Mouse (Mus musculus) stomach, embryonic 14.5 days (tissue): ENCODE data around the gene Igfbp2. TPM values are rescaled to one million over a fixed set of nuclear protein-coding genes. Genes with fewer than 3 reads are reported as not detected.

Source experiments
- ATAC-seq: fragments of 200-750 bp; cut with Nextera tagmentation; 2 replicates; pipeline ENCODE4 v1.8.0; 2017; ENCODE audit warnings: low read depth, moderate TSS enrichment; ENCODE audit not compliant: insufficient number of reproducible peaks, insufficient read depth, low FRiP score
- H3K27ac ChIP-seq: fragments of 300-500 bp; sonication (generic); 2 replicates; pipeline ENCODE4 v1.5.1; 2014; ENCODE audit warnings: mild to moderate bottlenecking, low read length, moderate library complexity, mixed read lengths
- H3K27me3 ChIP-seq: fragments of 300-500 bp; sonication (generic); 2 replicates; pipeline ENCODE4 v1.6.1; 2014; ENCODE audit warnings: low read length, control low read depth, mixed read lengths; ENCODE audit not compliant: control insufficient read depth, insufficient read depth
- H3K36me3 ChIP-seq: fragments of 300-500 bp; sonication (generic); 2 replicates; pipeline ENCODE4 v1.6.1; 2014; ENCODE audit warnings: mild to moderate bottlenecking, control low read depth, low read length, moderate library complexity, mixed read lengths; ENCODE audit not compliant: control insufficient read depth, insufficient read depth
- H3K4me1 ChIP-seq: fragments of 300-500 bp; sonication (generic); 2 replicates; pipeline ENCODE4 v1.6.1; 2014; ENCODE audit warnings: low read length, control low read depth, mixed read lengths; ENCODE audit not compliant: control insufficient read depth, insufficient read depth
- H3K4me2 ChIP-seq: fragments of 300-500 bp; sonication (generic); replicated peaks from 2 replicates; pipeline ENCODE4 v1.6.1; 2014; ENCODE audit warnings: low read depth, low read length, control low read depth
- H3K4me3 ChIP-seq: fragments of 300-500 bp; sonication (generic); 2 replicates; pipeline ENCODE4 v1.5.1; 2014; ENCODE audit warnings: low read depth, low read length, control low read depth
- H3K9ac ChIP-seq: fragments of 300-500 bp; sonication (generic); replicated peaks from 2 replicates; pipeline ENCODE4 v1.6.1; 2014; ENCODE audit warnings: low read depth, mild to moderate bottlenecking, control low read depth, low read length, moderate library complexity, mixed read lengths
- H3K9me3 ChIP-seq: fragments of 300-500 bp; sonication (generic); 2 replicates; pipeline ENCODE4 v1.6.1; 2016; ENCODE audit warnings: low read depth, low read length, control low read depth; ENCODE audit not compliant: control insufficient read depth
- WGBS: fragments of 180-500 bp; shearing (Covaris S2); extraction: QIAGEN DNeasy Blood & Tissue Kit; methylation state at CpG from one replicate; pipeline ENCODE4 v1.1.7; 2014; 5-methylcytosine and 5-hydroxymethylcytosine counted together
- polyA plus RNA-seq: library from polyadenylated mRNA; unstranded; fragments of >200 nt; fragmentation: Nextera tagmentation; extraction: Ambion mirVana; gene quantifications from 2 replicates; pipeline ENCODE4 v1.2.1, GENCODE M21; 2014

The Igfbp2 gene
- polyA plus RNA-seq, 1 experiment from 2014 or later, result 631 TPM

DNA sequence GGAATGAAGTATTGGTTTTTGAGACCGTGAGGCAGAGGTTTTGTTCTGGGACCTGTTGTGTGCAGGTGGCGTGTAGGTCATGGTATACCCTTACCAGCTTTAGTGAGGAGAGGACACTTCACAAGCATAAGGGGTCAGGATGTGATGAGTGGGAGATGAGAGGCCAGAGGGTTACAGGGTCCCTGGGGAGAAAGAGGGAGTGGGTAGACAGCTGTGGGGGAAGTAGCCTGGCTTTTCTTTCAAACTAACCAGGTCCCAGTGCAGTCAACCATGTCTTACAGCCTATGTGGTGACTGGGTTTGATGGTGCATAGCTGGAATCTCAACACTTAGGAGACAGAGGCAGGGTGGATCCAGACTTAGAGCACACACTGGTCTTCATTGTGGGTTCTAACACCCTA lies 6.2 kb downstream of the Igfbp2 start:
- Histone ChIP-seq H3K36me3 (peaks cover 10% of the 10 kb centered on the region; the same call in 1 of the 2 replicates), H3K4me3 (no peak overlapping the region), H3K27ac (no peak overlapping the region), H3K4me2 (no peak overlapping the region), H3K9ac (no peak overlapping the region), H3K4me1 (peaks cover 18% of the 10 kb centered on the region), H3K27me3 (no peaks in the 10 kb centered on the region), H3K9me3 (no peaks in the 10 kb centered on the region)
- WGBS, result 90% methylated on average over 2 of the region's 2 CpGs
- no peak for ATAC-seq

GRCm38 (mm10) chr1:72832715-72833153 lies 8.4 kb downstream of the Igfbp2 start:
- Histone ChIP-seq H3K4me3 (no peak overlapping the region), H3K9ac (no peak overlapping the region), H3K27ac (no peak overlapping the region), H3K36me3 (peaks cover 13% of the 10 kb centered on the region; the same call in 1 of the 2 replicates), H3K4me2 (no peak overlapping the region), H3K27me3 (no peaks in the 10 kb centered on the region), H3K4me1 (peaks cover 6% of the 10 kb centered on the region; the same call in 1 of the 2 replicates), H3K9me3 (no peaks in the 10 kb centered on the region)
- no peak for ATAC-seq
- WGBS, result 47% methylated on average over 3 of the region's 3 CpGs

DNA sequence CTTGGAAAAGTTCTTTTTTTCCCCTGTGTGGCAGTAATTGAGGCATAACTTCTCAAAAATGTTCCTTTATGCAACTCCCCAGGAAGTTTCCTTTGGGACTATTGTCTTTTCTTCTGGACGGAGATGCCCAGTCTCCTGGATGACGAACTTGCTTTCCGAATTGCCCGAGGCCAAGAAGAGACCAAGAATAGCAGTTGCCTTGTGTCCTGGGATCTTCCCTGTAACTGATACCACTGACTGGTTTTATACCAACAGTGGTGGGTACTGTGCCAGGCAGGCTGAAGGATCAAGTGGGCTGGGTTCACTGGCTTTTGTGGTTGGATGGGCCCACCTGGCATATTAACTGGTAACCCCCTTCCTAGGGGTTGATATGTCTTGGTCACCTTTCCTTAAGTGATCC lies 9.3 kb downstream of the Igfbp2 start:
- WGBS, result 85% methylated on average over 4 of the region's 4 CpGs
- no peak overlapping the region for H3K4me3 ChIP-seq
- no peaks in the 10 kb centered on the region for H3K27me3 ChIP-seq
- no peak for ATAC-seq
- H3K27ac ChIP-seq, result no peak overlapping the region
- no peaks in the 10 kb centered on the region for H3K9me3 ChIP-seq
- peaks cover 3% of the 10 kb centered on the region; the same call in 1 of the 2 replicates for H3K4me1 ChIP-seq
- no peak overlapping the region for H3K4me2 ChIP-seq
- peaks cover 13% of the 10 kb centered on the region; the same call in 1 of the 2 replicates for H3K36me3 ChIP-seq
- no peak overlapping the region for H3K9ac ChIP-seq

DNA sequence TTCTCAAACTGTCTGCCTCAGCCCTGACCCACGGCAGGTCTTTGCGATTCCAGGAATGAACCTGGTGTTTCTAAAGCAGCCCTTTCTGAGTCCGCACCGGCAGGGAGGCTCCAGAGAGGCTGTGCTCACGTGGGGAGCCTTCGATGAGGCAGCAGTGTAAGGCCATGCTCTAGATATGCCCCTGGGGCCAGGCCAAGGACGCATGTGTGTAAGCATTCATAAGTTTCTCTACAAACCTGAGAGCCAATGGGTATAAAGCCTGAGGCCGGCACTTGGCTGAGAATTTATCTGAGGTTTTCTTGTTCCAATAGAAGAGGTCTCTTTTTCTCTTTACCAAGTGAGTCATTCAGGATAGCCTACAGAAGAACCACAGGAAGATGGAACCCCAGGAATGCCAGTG lies 15.1 kb downstream of the Igfbp2 start:
- WGBS, result 72% methylated on average over 8 of the region's 8 CpGs
- ATAC-seq, result no peak

DNA sequence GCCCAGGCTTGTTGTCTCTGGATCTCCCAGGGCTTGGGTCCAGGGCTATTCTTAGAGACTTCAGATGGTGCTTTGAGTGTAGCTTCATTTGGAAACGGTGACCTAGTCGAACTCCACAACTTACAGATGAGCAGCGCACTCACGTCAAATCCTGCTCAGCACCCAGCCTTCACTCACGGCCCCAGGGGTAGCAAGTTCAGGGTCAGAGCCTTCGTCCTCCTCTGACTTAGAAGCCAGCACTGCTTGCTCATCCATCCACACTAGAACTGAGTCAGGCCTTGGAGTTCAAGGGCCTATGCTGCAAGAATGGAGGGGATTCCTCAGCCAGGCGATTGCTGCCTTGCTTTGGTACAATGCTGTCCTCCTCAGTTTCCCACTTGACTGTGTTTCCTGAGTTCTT lies 15.5 kb downstream of the Igfbp2 start:
- ATAC-seq, result no peak
- Histone ChIP-seq H3K9ac (no peak overlapping the region), H3K9me3 (no peaks in the 10 kb centered on the region), H3K4me2 (no peak overlapping the region), H3K27me3 (no peaks in the 10 kb centered on the region), H3K4me1 (no peaks in the 10 kb centered on the region), H3K36me3 (peaks cover 3% of the 10 kb centered on the region; the same call in 1 of the 2 replicates), H3K27ac (no peak overlapping the region), H3K4me3 (no peak overlapping the region)
- 86% methylated on average over 7 of the region's 7 CpGs for WGBS

More for the DNA sequence above, 15.1 kb downstream of the Igfbp2 start:
- Histone ChIP-seq H3K36me3 (peaks cover 3% of the 10 kb centered on the region; the same call in 1 of the 2 replicates), H3K4me1 (no peaks in the 10 kb centered on the region), H3K27ac (no peak overlapping the region), H3K9me3 (no peaks in the 10 kb centered on the region), H3K9ac (no peak overlapping the region), H3K27me3 (no peaks in the 10 kb centered on the region), H3K4me3 (no peak overlapping the region), H3K4me2 (no peak overlapping the region)

- H3K36me3 ChIP-seq, result no peaks in the 10 kb centered on the region; the same call in 1 of the 2 replicates
- H3K9ac ChIP-seq, result no peak overlapping the region
- H3K9me3 ChIP-seq, result no peaks in the 10 kb centered on the region
- ATAC-seq, result no peak
- H3K4me2 ChIP-seq, result no peak overlapping the region
- no peaks in the 10 kb centered on the region for H3K27me3 ChIP-seq
- no peak overlapping the region for H3K4me3 ChIP-seq
- H3K4me1 ChIP-seq, result no peaks in the 10 kb centered on the region
- no peak overlapping the region for H3K27ac ChIP-seq
- 77% methylated on average over 18 of the region's 18 CpGs for WGBS
Observed at GRCm38 (mm10) chr1:72842666-72843459, 18.6 kb downstream of the Igfbp2 start.

DNA sequence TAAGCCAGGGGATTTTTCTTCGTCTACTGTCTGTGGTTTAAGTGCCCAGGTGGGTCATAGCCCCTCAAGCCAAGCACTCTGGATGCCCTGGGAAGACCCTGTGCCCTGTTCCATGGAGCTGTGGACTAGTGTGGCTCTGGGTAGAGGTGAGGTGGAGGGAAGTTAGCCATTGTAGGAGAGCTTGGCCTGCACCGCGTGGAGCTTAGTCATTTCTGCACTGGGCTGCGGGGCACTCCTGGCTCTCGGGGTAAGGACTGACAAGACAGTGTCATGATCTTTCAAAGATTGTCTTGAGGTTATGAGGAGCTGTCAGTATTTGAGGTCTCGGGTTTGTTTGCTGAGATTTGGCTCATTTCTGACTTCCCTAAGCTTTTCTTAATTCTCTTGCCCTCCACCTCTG lies 20.4 kb downstream of the Igfbp2 start:
- no peak overlapping the region for H3K27ac ChIP-seq
- H3K4me3 ChIP-seq, result no peak overlapping the region
- no peaks in the 10 kb centered on the region for H3K9me3 ChIP-seq
- no peak overlapping the region for H3K9ac ChIP-seq
- ATAC-seq, result no peak
- peaks cover 5% of the 10 kb centered on the region; the same call in 1 of the 2 replicates for H3K36me3 ChIP-seq
- no peaks in the 10 kb centered on the region for H3K4me1 ChIP-seq
- H3K4me2 ChIP-seq, result no peak overlapping the region
- 91% methylated on average over 6 of the region's 6 CpGs for WGBS
- no peaks in the 10 kb centered on the region for H3K27me3 ChIP-seq

GRCm38 (mm10) chr1:72847849-72848380 lies 23.6 kb downstream of the Igfbp2 start:
- Histone ChIP-seq H3K27me3 (no peaks in the 10 kb centered on the region), H3K9ac (no peak overlapping the region), H3K27ac (no peak overlapping the region), H3K9me3 (no peaks in the 10 kb centered on the region), H3K36me3 (peaks cover 16% of the 10 kb centered on the region; the same call in 1 of the 2 replicates), H3K4me2 (no peak overlapping the region), H3K4me1 (no peaks in the 10 kb centered on the region), H3K4me3 (no peak overlapping the region)
- ATAC-seq, result no peak
- 86% methylated on average over 4 of the region's 4 CpGs for WGBS
